Mouse (Mus musculus) C2C12 (cell line): ENCODE data around the gene Ap1s3.

Source experiments
- CEBPB ChIP-seq: IDR thresholded peaks from one replicate; pipeline ENCODE4 v1.6.1; 2011; ENCODE audit warnings: low read depth, mild to moderate bottlenecking, control low read depth, moderate library complexity
- CTCF ChIP-seq: IDR thresholded peaks from one replicate; pipeline ENCODE4 v1.5.1; 2011; ENCODE audit not compliant: control insufficient read depth, insufficient read depth, insufficient read length
- FOSL1 ChIP-seq: IDR thresholded peaks from one replicate; pipeline ENCODE4 v1.8.0; 2011; ENCODE audit warnings: mild to moderate bottlenecking, low read length; ENCODE audit not compliant: poor library complexity, insufficient read depth, severe bottlenecking
- MAX ChIP-seq: IDR thresholded peaks from one replicate; pipeline ENCODE4 v1.6.1; 2011; ENCODE audit warnings: mild to moderate bottlenecking, control low read depth
- MYOD1 ChIP-seq: IDR thresholded peaks from one replicate; pipeline ENCODE4 v1.6.1; 2011; ENCODE audit warnings: low read depth; ENCODE audit not compliant: control insufficient read depth, insufficient read length
- MYOG ChIP-seq: IDR thresholded peaks from one replicate; pipeline ENCODE4 v1.6.1; 2011; ENCODE audit not compliant: control insufficient read depth, insufficient read length; ENCODE audit errors: extremely low read depth
- USF1 ChIP-seq: IDR thresholded peaks from one replicate; pipeline ENCODE4 v1.6.1; 2011; ENCODE audit warnings: low read depth, mild to moderate bottlenecking, control low read depth, moderate library complexity

- TF ChIP-seq CTCF (no peak), MAX (no peak), MYOG (no peak), CEBPB (no peak), FOSL1 (no peak), USF1 (no peak), MYOD1 (no peak)
These were observed 42.0 kb downstream of the Ap1s3 start for GRCm38 (mm10) chr1:79629726-79630125.
